Mouse (Mus musculus): Measurements from ENCODE around the gene Enpp1.
"Not testable (repeated sequence)": the region's sequence is repeated elsewhere in the genome, so short reads cannot be mapped to it uniquely, and the experiment has no call there.

Gene Enpp1

DNA sequence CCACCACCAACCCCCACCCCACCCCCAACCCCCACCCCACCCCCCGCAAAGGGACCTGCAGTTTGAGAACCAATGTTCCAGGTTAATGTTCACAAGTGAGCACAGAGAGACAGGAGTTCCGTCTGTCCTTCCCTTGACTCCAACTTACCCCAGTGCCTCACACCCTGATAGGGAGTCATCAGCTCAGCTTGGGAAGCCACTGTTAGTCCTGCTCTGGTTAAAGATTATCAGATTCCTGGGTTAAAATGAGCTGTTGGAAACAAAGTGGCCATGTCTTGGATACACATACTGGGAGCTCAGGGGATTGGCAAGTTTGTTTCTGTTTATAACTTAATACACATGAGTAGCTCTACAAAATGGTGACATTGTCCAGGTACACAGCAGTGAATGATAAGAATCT lies 75.0 kb downstream of the Enpp1 start:
- DNase-seq (ENCODE audit: low spot score in 2 of 2): no peak

- DNase-seq (ENCODE audit: low spot score in 2 of 2): no peak
These were observed 76.1 kb downstream of the Enpp1 start for GRCm38 (mm10) chr10:24635884-24636283.

DNA sequence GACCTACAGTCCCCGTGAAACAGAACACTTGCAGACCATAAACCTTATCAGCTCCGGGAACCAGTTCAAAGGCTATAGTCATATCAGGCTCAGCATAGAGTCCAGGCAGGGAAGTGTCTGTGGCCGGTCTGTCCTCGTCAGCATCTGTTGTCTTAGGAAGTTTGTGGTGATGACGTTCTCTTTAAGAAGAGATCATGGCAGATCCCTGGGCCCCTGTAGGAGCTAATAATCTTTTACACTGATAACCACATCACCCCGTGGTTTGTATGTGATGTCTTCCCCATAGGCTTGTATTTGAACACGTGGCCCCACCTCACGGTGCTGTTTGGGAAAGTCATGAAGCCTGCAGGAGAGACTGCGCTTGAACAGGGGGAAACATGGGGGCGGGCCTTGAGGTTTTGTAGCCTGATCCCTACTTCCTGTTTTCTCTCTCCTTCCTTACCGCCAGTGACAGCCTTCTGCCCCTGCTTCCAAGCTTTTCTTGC lies 76.6 kb downstream of the Enpp1 start:
- DNase-seq (ENCODE audit: low spot score in 2 of 2): no peak

GRCm38 (mm10) chr10:24634288-24634687 lies 77.7 kb downstream of the Enpp1 start:
- DNase-seq (ENCODE audit: low spot score in 2 of 2): no peak

DNA sequence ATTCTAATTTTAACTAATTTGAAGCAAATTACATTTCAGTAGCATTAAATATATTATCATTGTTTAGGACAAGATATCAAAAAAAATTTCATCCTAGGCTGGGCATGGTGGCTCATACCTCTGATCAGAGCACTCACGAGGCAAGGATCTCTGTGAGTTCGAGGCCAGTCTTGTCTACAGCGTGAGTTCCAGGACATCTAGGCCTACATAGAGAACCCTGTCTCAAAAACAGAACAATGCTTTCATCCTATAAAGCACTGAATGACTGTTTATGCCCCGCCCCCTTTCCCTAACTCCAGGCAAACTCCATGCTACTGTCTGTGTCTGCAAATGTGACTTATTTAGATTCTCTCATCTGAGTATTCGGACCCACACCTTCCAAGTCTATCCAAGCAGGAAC lies 80.8 kb downstream of the Enpp1 start:
- no peak for DNase-seq (ENCODE audit: low spot score in 2 of 2)

DNA sequence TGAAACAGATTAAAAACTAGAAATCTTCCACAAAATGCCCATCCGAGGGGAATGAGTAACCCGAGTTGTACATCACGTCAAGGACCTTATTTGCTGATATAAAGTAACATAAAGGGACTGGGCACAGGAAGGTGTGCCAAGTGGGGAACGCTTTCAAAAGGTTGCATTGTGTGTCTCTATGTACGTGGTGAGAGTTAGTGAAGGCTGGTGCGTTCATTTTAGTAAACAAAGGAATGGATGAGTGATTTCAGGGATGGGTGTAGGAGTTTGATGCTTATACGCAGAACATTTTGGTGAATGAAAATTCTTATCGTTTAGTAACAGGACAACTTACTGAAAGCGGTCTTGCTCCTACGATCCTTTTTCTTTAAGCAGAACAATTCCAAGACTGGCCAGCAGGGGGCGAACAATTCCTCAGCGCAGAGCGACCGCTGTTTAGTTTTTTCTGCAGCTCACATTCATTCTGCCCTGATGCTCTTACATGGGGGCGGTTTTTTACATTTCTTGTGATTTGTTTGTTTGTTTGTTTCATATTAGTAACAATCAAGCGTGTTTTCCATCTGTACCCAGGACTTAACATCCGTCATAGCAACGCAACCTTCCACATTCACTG lies 81.4 kb downstream of the Enpp1 start:
- peak; percentile 76 to 82 for DNase-seq (ENCODE audit: low spot score in 2 of 2)

GRCm38 (mm10) chr10:24629086-24629720 lies 82.8 kb downstream of the Enpp1 start:
- no peak for DNase-seq (ENCODE audit: low spot score in 2 of 2)

- DNase-seq (ENCODE audit: low spot score in 2 of 2): no peak
These were observed 83.5 kb downstream of the Enpp1 start for GRCm38 (mm10) chr10:24628466-24628865.

DNA sequence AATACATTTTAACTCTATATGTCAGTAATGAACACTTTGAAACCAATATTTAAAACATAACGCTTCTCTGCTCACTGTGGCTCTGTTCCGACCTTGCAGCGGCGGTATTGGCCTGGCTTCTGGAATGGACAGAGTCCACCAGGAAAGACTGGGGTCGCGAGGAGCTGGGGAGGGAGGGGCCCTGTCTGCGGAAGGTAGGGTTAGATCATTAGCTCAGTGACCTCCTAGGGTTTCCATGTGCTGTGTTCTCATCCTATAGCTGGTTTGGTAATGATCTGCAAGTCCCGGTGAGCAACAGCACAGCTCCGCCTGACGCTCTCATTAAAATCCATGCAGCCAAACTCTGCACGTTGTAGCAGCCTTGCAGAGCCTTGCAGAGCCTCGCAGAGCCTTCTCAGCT lies 84.7 kb downstream of the Enpp1 start:
- DNase-seq (ENCODE audit: low spot score in 2 of 2): no peak

- peak; percentile 89 to 91 for DNase-seq (ENCODE audit: low spot score in 2 of 2)
These were observed 86.8 kb downstream of the Enpp1 start for GRCm38 (mm10) chr10:24625060-24625701.

- DNase-seq (ENCODE audit: low spot score in 2 of 2): peak; percentile 60 to 72
These were observed 89.4 kb downstream of the Enpp1 start for GRCm38 (mm10) chr10:24622586-24622985.

DNA sequence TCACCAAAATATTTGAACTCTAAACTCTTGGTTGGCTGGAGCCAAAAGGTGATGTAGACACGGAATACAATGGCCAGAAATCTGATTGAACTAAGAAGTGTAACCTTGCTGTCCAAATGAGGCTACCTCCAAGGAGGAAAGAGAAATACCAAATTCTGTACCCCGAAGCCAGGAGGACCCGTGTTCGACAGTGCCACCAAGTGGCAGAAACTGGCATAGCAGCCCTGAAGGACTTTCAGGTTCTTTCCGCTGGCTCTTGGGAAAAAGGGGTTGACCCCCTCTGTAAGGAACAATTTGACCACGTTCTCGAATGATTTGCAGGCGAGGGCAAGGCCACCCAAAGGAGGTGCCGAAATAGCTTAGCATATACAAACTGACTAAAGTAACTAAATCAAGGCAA lies 90.4 kb downstream of the Enpp1 start:
- DNase-seq (ENCODE audit: low spot score in 2 of 2): peak; percentile 43 to 50

DNA sequence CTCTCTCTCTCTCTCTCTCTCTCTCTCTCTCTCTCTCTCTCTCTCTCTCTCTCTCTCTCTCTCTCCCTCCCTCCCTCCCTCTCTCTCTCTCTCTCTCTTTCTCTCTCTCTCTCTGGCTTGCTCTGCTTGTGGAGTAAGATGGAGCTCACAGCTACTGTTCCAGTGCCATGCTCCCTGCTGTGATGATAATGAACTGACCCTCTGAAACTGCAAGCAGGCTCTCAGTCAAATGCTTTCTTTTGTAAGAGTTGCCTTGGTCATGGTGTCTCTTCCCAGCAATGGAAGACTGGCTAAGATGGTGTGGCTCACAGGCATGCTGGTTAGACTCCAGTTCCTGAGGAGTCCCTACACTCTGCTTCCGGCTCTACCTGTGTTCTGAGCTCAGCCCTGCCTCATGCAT lies 95.4 kb downstream of the Enpp1 start:
- DNase-seq (ENCODE audit: low spot score in 2 of 2): not testable (repeated sequence)

DNA sequence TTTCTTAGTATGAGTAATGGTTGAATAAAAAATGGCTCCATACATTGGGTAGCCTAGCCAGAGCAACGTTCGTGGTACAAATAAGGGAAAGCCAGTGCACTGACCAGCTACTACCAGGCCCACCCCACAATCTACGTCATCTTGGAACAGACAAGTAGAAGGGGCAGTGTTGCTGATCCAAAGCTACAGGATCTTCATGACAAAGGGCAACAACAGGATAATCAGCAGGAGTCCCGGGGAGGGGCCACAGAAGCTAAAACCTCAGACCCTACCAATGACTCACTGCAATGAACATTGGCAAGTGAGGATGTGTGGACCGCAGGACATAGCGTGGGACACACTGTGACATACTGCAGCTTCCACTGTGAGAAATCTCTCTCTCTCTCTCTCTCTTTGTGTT lies 96.2 kb downstream of the Enpp1 start:
- DNase-seq (ENCODE audit: low spot score in 2 of 2): no peak

- DNase-seq (ENCODE audit: low spot score in 2 of 2): no peak
These were observed 97.2 kb downstream of the Enpp1 start for GRCm38 (mm10) chr10:24614726-24615125.

- no peak for DNase-seq (ENCODE audit: low spot score in 2 of 2)
These were observed 102.2 kb downstream of the Enpp1 start for GRCm38 (mm10) chr10:24609766-24610165.

GRCm38 (mm10) chr10:24609146-24609545 lies 102.8 kb downstream of the Enpp1 start:
- DNase-seq (ENCODE audit: low spot score in 2 of 2): no peak

DNA sequence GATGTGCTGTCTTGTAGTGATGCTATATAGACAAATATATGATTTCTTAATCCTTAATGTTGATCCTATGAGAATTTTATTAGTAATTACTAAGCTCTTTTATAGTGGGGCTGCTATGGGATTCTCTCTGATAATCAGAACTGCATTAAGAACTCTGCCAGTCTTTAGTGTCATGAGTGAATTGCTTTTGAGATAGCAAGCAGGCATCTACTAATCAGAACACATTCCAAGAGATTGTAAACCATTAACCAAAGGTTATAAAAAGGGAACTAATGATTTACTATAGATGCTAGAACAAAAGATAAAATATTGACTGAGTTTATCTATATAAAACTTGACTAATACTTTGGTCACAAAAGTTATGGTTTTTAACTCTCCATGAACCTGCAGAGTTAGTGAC lies 108.2 kb downstream of the Enpp1 start:
- no peak for DNase-seq (ENCODE audit: low spot score in 2 of 2)

DNA sequence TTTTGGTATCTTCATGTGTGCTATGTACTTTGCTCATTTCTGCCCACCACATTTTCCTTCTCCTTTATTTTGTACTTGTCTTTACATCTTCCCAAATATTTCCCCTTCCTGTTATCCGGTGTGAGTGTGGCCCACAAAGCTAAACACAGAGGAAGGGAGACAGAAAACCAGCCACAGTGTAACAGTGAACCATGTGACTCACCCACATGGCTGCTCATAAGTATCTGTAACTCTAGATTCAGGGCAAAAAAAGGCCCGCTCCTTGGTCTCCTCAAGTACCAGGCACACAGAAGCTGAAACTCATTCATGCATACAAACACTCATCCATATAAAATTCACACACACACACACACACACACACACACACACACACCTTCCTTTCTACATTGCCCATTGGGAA lies 108.9 kb downstream of the Enpp1 start:
- no peak for DNase-seq (ENCODE audit: low spot score in 2 of 2)

GRCm38 (mm10) chr10:24599802-24600201 lies 112.2 kb downstream of the Enpp1 start:
- DNase-seq (ENCODE audit: low spot score in 2 of 2): no peak

GRCm38 (mm10) chr10:24598693-24599092 lies 113.3 kb downstream of the Enpp1 start:
- no peak for DNase-seq (ENCODE audit: low spot score in 2 of 2)

DNA sequence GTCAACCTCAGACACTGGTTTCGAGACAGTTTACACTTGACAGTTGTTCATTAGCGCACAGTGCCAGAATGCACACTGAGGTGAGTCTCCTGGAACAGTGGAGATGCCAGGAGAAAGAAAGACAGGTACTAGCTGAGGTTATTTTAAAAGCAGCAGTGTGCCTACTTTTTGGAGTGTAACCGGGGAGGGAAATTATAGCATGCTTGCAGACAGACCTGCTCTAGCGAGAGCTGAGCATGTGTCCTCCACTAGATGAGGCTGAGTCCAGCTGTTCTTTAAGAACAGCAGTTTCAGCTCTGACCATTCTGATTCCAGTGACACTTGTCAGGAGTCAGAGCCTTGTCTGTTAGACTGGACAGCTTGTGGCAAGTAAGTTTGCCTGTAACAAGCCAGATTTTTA lies 114.2 kb downstream of the Enpp1 start:
- DNase-seq (ENCODE audit: low spot score in 2 of 2): no peak

DNA sequence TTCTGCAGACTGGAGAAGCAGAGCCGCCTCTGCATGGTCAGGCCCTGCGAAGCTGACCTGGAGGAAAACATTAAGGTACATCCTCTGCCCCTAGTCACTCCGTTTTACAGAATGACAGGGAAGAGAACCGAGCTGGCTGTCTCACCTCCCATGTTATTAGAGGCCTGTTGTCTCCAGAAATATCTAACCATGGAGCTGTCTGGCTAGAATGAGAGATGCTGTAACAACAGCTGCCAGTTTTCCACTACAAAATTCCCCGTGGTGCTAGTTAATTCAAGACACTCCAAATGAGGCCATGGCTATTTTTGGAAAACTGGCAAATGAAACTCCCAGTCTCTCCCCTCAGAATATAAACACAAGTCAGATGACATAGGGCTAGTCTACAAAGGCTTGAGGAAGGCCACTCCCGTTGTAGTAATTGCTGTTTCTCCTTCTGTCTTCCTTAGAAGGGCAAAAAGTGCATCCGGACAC lies 115.1 kb downstream of the Enpp1 start:
- no peak for DNase-seq (ENCODE audit: low spot score in 2 of 2)

All from cerebellum, postnatal 4 days (tissue).